Mouse (Mus musculus) bone marrow macrophage, adult 2 months (primary cell): ENCODE data around the gene Cfap52. TPM values are rescaled to one million over a fixed set of nuclear protein-coding genes. Genes with fewer than 3 reads are reported as not detected.

Experiments used
- H3K27ac ChIP-seq: 2 replicates; pipeline ENCODE4 v1.5.1; 2012; ENCODE audit warnings: low read depth, low read length; ENCODE audit not compliant: insufficient read depth
- H3K4me1 ChIP-seq: 2 replicates; pipeline ENCODE4 v1.6.1; 2012; ENCODE audit warnings: low read length; ENCODE audit not compliant: control insufficient read depth, insufficient read depth
- H3K4me3 ChIP-seq: 2 replicates; pipeline ENCODE4 v1.5.1; 2012; ENCODE audit warnings: mild to moderate bottlenecking, low read length, moderate library complexity; ENCODE audit not compliant: insufficient read depth
- CTCF ChIP-seq: IDR thresholded peaks from 2 replicates; pipeline ENCODE4 v1.5.1; 2012; ENCODE audit warnings: low read depth, mild to moderate bottlenecking, low read length, moderate library complexity
- POLR2A ChIP-seq: IDR thresholded peaks from 2 replicates; pipeline ENCODE4 v1.6.1; 2012; ENCODE audit warnings: mild to moderate bottlenecking, low read depth, low read length, borderline replicate concordance
- polyA plus RNA-seq: library from polyadenylated mRNA; stranded (reverse); fragments of >200 nt; gene quantifications from 2 replicates; pipeline ENCODE4 v1.2.4, GENCODE M21; 2012; ENCODE audit not compliant: missing spikeins, insufficient read depth, insufficient read length

Gene Cfap52
- polyA plus RNA-seq: not detected in 2 replicates

- TF ChIP-seq CTCF: no peak
- TF ChIP-seq POLR2A: no peak
- peak within 1 kb of the TSS; percentile 42; the same call in 1 of the 2 replicates for H3K27ac ChIP-seq
- peak within 1 kb of the TSS; percentile 79 for H3K4me3 ChIP-seq
- H3K4me1 ChIP-seq: peaks cover 14% of the 10 kb centered on the region
Observed at GRCm38 (mm10) chr11:67965242-67965883, at the start of gene Cfap52. Cfap52 (minus strand) TSS chr11:67965651.

GRCm38 (mm10) chr11:68012207-68012606 is 46.8 kb upstream of the Cfap52 start:
- TF ChIP-seq POLR2A (no peak), CTCF (no peak)
- H3K4me1 ChIP-seq: peaks cover 2% of the 10 kb centered on the region
- no peak overlapping the region for H3K27ac ChIP-seq
- H3K4me3 ChIP-seq: no peak overlapping the region

- TF ChIP-seq CTCF: no peak
- TF ChIP-seq POLR2A: no peak
- Histone ChIP-seq H3K4me1 (peaks cover 2% of the 10 kb centered on the region), H3K4me3 (no peak overlapping the region), H3K27ac (no peak overlapping the region)
Observed at GRCm38 (mm10) chr11:68009377-68009776, 43.9 kb upstream of the Cfap52 start.

- Histone ChIP-seq H3K4me3 (no peak overlapping the region), H3K27ac (no peak overlapping the region), H3K4me1 (peaks cover 2% of the 10 kb centered on the region)
- TF ChIP-seq POLR2A (no peak), CTCF (no peak)
Observed at GRCm38 (mm10) chr11:68007645-68008044, 42.2 kb upstream of the Cfap52 start.

GRCm38 (mm10) chr11:68006216-68006789 is 40.9 kb upstream of the Cfap52 start:
- Histone ChIP-seq H3K4me1 (peaks cover 2% of the 10 kb centered on the region), H3K27ac (no peak overlapping the region), H3K4me3 (no peak overlapping the region)
- TF ChIP-seq CTCF (no peak), POLR2A (no peak)

GRCm38 (mm10) chr11:68004191-68004590 is 38.7 kb upstream of the Cfap52 start:
- TF ChIP-seq POLR2A (no peak), CTCF (peak; percentile 78)
- H3K4me1 ChIP-seq: peaks cover under 1% of the 10 kb centered on the region
- no peak overlapping the region for H3K27ac ChIP-seq
- no peak overlapping the region for H3K4me3 ChIP-seq

GRCm38 (mm10) chr11:67999629-68000028 is 34.2 kb upstream of the Cfap52 start:
- peaks cover 15% of the 10 kb centered on the region for H3K4me1 ChIP-seq
- no peak overlapping the region for H3K27ac ChIP-seq
- TF ChIP-seq POLR2A: no peak
- TF ChIP-seq CTCF: no peak
- H3K4me3 ChIP-seq: no peak overlapping the region

- TF ChIP-seq POLR2A (no peak), CTCF (no peak)
- no peak overlapping the region for H3K4me3 ChIP-seq
- peaks cover 15% of the 10 kb centered on the region for H3K4me1 ChIP-seq
- no peak overlapping the region for H3K27ac ChIP-seq
Observed at GRCm38 (mm10) chr11:67998905-67999304, 33.5 kb upstream of the Cfap52 start.

- H3K4me1 ChIP-seq: peaks cover 15% of the 10 kb centered on the region
- H3K4me3 ChIP-seq: no peak overlapping the region
- no peak for TF ChIP-seq POLR2A
- no peak for TF ChIP-seq CTCF
- H3K27ac ChIP-seq: no peak overlapping the region
Observed at GRCm38 (mm10) chr11:67995965-67996364, 30.5 kb upstream of the Cfap52 start.

- Histone ChIP-seq H3K27ac (no peak overlapping the region), H3K4me3 (no peak overlapping the region), H3K4me1 (peaks cover 10% of the 10 kb centered on the region)
- TF ChIP-seq CTCF (no peak), POLR2A (no peak)
Observed at GRCm38 (mm10) chr11:67991240-67991639, 25.8 kb upstream of the Cfap52 start.

GRCm38 (mm10) chr11:67983564-67983963 is 18.1 kb upstream of the Cfap52 start:
- H3K4me1 ChIP-seq: no peaks in the 10 kb centered on the region
- TF ChIP-seq POLR2A (no peak), CTCF (no peak)
- no peak overlapping the region for H3K4me3 ChIP-seq
- H3K27ac ChIP-seq: no peak overlapping the region
